Mouse (Mus musculus) liver, embryonic 16.5 days (tissue): ENCODE results near the gene Rcan2. TPM values are rescaled to one million over a fixed set of nuclear protein-coding genes. Genes with fewer than 3 reads are reported as not detected.
A peak's percentile ranks its signal among the peaks of the same experiment; 100 is the strongest.

Experiments
- ATAC-seq: fragments of 200-750 bp; cut with Nextera tagmentation; 2 replicates; pipeline ENCODE4 v1.8.0; 2017; ENCODE audit warnings: low read depth, mild to moderate bottlenecking, moderate number of reproducible peaks, moderate library complexity
- H3K27ac ChIP-seq: fragments of 300-500 bp; sonication (generic); 2 replicates; pipeline ENCODE4 v1.5.1; 2014; ENCODE audit warnings: mild to moderate bottlenecking, low read length
- H3K27me3 ChIP-seq: fragments of 300-500 bp; sonication (generic); 2 replicates; pipeline ENCODE4 v1.6.1; 2014; ENCODE audit warnings: low read depth, low read length, mixed read lengths; ENCODE audit not compliant: control insufficient read depth, insufficient read depth
- H3K36me3 ChIP-seq: fragments of 300-500 bp; sonication (generic); 2 replicates; pipeline ENCODE4 v1.6.1; 2014; ENCODE audit warnings: mild to moderate bottlenecking; ENCODE audit not compliant: control insufficient read depth, insufficient read depth
- H3K4me1 ChIP-seq: fragments of 300-500 bp; sonication (generic); 2 replicates; pipeline ENCODE4 v1.6.1; 2014; ENCODE audit warnings: low read depth, low read length, mixed read lengths; ENCODE audit not compliant: control insufficient read depth
- H3K4me2 ChIP-seq: fragments of 300-500 bp; sonication (generic); 2 replicates; pipeline ENCODE4 v1.6.1; 2014; ENCODE audit warnings: low read depth, low read length, mixed read lengths
- H3K4me3 ChIP-seq: fragments of 300-500 bp; sonication (generic); 2 replicates; pipeline ENCODE4 v1.5.1; 2014; ENCODE audit warnings: low read depth, mild to moderate bottlenecking, low read length
- H3K9ac ChIP-seq: fragments of 300-500 bp; sonication (generic); 2 replicates; pipeline ENCODE4 v1.6.1; 2014; ENCODE audit warnings: low read depth, low read length
- H3K9me3 ChIP-seq: fragments of 300-500 bp; sonication (generic); replicated peaks from 2 replicates; pipeline ENCODE4 v1.6.1; 2016; ENCODE audit warnings: low read length; ENCODE audit not compliant: control insufficient read depth
- WGBS: fragments of 180-500 bp; shearing (Covaris S2); extraction: QIAGEN DNeasy Blood & Tissue Kit; methylation state at CpG from one replicate; pipeline ENCODE4 v1.1.7; 2014; ENCODE audit not compliant: insufficient replicate concordance; 5-methylcytosine and 5-hydroxymethylcytosine counted together
- polyA plus RNA-seq: library from polyadenylated mRNA; unstranded; fragments of >200 nt; fragmentation: Nextera tagmentation; extraction: Ambion mirVana; gene quantifications from 2 replicates; pipeline ENCODE4 v1.2.1, GENCODE M21; 2015

Gene Rcan2
- polyA plus RNA-seq, 1 experiment from 2014 or later, result 1.2 TPM

DNA sequence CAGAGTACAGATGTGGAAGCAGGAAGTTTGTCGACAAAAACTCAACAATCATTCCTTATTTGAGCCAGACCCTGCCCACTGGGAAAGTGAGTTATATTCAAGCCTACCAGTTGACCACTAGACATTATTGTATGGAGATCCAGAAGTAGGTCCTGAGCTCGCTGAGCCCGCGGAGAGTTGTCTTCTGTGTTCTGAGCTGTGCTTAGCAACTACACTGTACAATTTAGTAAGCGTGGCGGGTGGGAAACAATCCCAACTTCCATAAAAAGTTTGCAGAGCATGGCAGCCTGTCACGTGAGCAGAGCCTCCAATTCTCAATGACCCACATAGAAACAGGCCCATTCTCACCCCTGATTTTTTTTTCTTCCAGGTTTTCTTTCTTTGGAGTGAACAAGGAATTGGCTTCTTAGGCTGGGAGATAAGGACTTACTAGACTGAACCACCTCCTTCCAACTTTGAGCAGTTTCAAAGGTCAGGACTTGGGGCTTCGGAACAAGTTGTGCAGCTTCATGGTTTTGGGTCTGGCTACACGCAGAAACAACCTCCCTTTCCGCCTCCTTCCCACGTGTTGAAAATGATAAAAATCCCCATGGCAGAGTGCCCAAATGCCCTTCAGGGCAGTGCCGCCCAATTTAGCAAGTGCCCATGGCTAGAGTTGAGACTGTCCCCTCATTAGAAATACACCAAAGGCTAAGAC is 276.1 kb downstream of the Rcan2 start:
- 62% methylated on average over 12 of the region's 12 CpGs for WGBS
- Histone ChIP-seq H3K36me3 (no peaks in the 10 kb centered on the region), H3K27ac (no peak overlapping the region), H3K9ac (no peak overlapping the region), H3K9me3 (no peaks in the 10 kb centered on the region), H3K27me3 (no peaks in the 10 kb centered on the region), H3K4me1 (no peaks in the 10 kb centered on the region; the same call in 1 of the 2 replicates), H3K4me2 (no peak overlapping the region), H3K4me3 (no peak overlapping the region)
- no peak for ATAC-seq

DNA sequence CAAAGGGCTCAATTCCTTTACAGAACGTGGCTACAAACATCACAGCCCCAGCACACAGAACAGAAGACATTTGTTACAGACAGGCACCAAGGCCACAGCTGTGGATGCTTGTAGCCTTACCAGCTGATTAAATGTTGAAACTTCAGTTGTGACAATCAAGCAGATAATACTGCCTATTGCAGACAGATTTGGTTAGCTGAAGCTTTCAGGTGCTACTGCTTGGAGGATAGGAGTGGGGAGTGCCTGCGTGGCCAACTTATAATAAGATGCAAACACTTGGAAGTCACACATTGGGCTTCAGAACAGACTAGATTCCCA is 276.7 kb downstream of the Rcan2 start:
- Histone ChIP-seq H3K36me3 (no peaks in the 10 kb centered on the region), H3K9me3 (no peaks in the 10 kb centered on the region), H3K4me3 (no peak overlapping the region), H3K9ac (no peak overlapping the region), H3K27me3 (no peaks in the 10 kb centered on the region), H3K4me1 (no peaks in the 10 kb centered on the region; the same call in 1 of the 2 replicates), H3K27ac (no peak overlapping the region), H3K4me2 (no peak overlapping the region)
- WGBS, result 55% methylated on average over 2 of the region's 2 CpGs
- ATAC-seq, result no peak

DNA sequence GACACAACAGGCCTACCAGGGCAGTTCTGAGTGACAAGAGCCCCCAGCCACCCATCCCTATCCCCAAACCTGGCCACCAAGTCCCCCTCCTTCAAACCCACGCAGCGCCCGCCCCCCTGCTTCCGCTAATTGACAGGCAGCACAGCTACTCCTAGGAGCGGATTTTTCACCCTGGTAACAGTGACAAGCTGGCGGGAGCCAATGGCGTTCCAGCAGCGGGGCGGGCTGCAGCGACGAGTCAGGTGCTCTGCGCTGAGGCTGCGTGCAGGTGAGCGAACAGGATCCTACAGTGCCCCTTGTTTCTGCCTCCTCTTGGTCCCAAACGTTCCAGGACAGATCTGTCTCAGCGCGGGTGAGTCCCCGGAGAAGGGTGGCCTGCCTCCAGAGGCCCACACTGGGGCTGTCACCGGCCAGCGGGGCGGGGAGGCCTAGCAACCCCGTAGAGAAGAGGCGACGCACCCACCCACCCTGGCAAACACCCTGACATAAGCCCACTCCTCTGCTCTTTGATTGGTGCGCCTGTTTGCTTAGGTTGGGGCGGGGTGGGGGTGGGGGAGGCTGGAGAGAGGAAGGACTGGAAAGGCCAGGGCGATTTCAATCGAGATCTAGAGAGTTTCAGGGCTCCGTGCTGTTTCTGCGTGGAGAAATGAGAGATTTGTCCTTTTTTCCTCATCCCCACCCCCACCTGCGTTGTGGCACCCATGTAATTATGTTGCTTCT is 277.6 kb downstream of the Rcan2 start, which contains the start of gene Enpp5:
Enpp5 (plus strand) TSS at position 183 of the 720 bp plus-strand sequence.
- WGBS, result 2% methylated on average over 31 of the region's 31 CpGs
- H3K4me3 ChIP-seq, result peak within 1 kb of the TSS; percentile 59

DNA sequence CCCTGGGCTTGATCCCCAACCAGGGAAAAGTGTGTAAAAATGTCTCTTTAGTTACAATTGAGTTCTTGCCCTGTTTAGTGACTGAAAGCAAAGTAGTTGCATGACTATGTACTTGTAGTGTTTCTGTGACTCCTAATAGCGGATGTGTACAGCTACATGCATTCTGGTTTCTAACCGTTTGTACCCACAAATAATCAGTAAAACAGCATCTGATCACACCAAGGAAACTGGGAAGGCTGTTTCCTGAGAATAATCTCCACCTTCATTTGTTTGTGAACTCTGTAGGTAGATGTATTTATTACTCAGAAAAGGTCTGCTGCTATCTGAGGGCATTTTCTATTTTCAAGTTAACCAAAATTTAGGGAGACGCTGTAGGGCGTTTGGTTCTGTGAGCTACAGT is 282.0 kb downstream of the Rcan2 start:
- Histone ChIP-seq H3K36me3 (no peaks in the 10 kb centered on the region), H3K9ac (no peak overlapping the region), H3K4me2 (no peak overlapping the region), H3K4me3 (no peak overlapping the region), H3K4me1 (no peaks in the 10 kb centered on the region; the same call in 1 of the 2 replicates), H3K27me3 (no peaks in the 10 kb centered on the region), H3K27ac (no peak overlapping the region), H3K9me3 (no peaks in the 10 kb centered on the region)
- no peak for ATAC-seq
- 45% methylated on average over 4 of the region's 4 CpGs for whole genome bisulfite sequencing

More for the DNA sequence above, 277.6 kb downstream of the Rcan2 start, which contains the start of gene Enpp5:
- H3K36me3 ChIP-seq, result no peaks in the 10 kb centered on the region
- H3K27ac ChIP-seq, result peak within 1 kb of the TSS; percentile 73
- no peaks in the 10 kb centered on the region for H3K27me3 ChIP-seq
- peak; percentile 90 for ATAC-seq
- no peaks in the 10 kb centered on the region; the same call in 1 of the 2 replicates for H3K4me1 ChIP-seq
- H3K4me2 ChIP-seq, result peak within 1 kb of the TSS; percentile 69
- peak within 1 kb of the TSS; percentile 57 for H3K9ac ChIP-seq
- H3K9me3 ChIP-seq, result no peaks in the 10 kb centered on the region

DNA sequence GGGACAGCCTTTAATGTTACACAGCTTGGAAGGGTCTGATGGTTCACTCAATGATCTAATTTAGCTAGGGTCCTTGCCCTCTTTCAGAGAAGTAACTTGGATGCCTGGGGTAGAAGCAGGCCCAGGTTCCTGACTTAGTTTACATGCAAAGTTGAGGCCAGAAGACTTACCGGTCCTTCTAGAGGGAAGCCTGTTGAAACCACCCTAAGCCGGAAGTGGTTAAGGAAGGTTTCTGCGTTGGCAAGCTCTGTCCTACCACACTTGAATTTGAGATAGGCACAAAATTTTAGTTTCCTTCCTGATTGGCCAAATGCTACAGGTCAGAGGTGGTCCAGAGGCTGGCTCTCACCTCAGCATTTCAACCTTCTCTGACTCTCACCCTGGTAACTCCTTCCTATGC is 287.1 kb downstream of the Rcan2 start:
- no peaks in the 10 kb centered on the region for H3K36me3 ChIP-seq
- 51% methylated on average over 3 of the region's 3 CpGs for WGBS
- no peak for ATAC-seq
- H3K27me3 ChIP-seq, result no peaks in the 10 kb centered on the region
- no peak overlapping the region for H3K27ac ChIP-seq
- no peak overlapping the region for H3K9ac ChIP-seq
- no peaks in the 10 kb centered on the region for H3K4me1 ChIP-seq
- no peak overlapping the region for H3K4me2 ChIP-seq
- no peak overlapping the region for H3K4me3 ChIP-seq
- no peaks in the 10 kb centered on the region for H3K9me3 ChIP-seq

Other genes starting within 250 kb of the Rcan2 start
- 33.6 and 35.9 TPM in 2 replicates for gene Pla2g7, start 233.3 kb upstream of the Rcan2 start, polyA plus RNA-seq
- 0.08 TPM in 1 of 2 replicates, not detected in the other for gene Tdrd6, start 171.1 kb upstream of the Rcan2 start, polyA plus RNA-seq
- gene Slc25a27, start 134.1 kb upstream of the Rcan2 start, polyA plus RNA-seq, result 1.1 and 1.4 TPM in 2 replicates
- 14.4 and 14.7 TPM in 2 replicates for gene Cyp39a1, start 133.9 kb upstream of the Rcan2 start, polyA plus RNA-seq